Mouse (Mus musculus): ENCODE measurements around the gene Micu1.

DNA sequence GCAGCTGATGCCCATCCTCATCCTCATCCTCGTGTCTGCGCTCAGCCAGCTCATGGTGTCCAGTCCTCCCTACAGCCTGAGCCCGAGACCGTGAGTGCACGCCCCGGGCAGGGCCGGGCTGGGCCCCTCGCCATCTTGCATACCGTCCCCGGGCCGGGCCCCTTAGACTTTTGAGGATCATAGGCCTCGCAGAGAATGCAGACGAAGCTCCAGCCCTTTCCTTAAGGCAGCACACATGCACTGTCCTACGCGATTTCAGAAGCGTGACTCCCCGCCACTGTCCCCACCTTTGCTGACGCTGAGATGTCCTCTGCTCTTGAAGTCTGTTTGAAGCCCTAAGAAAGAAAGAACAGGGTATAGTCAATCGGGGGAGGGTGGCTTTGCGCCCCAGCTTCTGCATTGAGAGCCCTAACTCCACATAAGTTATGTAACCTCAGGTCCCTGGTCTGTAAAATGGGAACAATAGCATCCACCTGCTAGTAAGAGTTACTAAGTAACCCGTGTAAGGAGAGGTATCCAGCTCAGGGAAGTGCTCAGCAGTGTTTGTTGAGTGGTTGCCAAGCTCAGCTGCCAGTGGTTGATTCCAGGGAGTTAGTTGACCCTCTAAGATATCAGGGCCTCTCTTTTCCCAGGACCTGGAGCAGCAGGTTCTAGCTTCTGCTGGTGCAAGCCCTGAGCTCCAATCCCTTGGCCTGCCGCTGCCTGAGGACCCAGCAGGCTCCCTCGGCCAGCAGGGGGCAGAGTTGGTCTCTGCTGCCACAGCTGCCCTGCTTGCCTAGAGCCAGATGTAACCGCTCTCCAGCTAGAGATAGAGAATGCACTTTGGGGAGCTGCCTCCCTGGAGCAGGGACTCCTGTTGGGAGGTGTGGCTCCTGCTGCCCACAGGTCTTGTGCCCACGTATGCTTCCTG, 192.2 kb downstream of the Micu1 start:
- TF ChIP-seq CTCF (IDR thresholded peaks at IDR 0.05; ENCODE audit: low read depth) (peak; percentile 99), EP300 (IDR thresholded peaks at IDR 0.05; ENCODE audit: low read depth) (no peak)
